13 mouse cellular contexts compared by ENCODE assay signal in the genomic region with DNA sequence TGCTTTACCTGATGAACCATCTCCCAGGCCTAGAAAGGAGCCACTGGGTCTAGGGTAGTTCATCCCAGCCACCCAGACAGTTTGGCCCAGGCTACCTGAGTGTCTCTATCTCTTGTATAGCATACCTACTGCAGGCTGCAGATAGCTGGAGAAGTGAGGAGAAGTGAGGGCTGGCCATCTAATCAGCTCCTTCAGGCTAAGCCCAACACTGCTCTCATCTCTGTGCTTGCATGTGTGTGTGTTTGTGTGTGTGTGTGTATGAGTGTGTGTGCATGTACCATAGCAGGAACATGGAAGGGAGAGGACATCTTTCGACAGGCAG. TPM values are rescaled to one million over a fixed set of nuclear protein-coding genes. Genes with fewer than 3 reads are reported as not detected.
DNase-seq lines count a peak whose midpoint lies in the region; ATAC-seq and TF ChIP-seq lines count a peak whose summit lies in the region.
"Had no signal": no experiment of that assay in that cellular context is flagged by ENCODE, and none has a peak within 500 bp of the region (broad histone marks: within the 10 kb centered on the region; RNA-seq: fewer than 3 reads in every experiment).

No protein-coding gene starts in this region.

- H3K27ac ChIP-seq in kidney, adult 2 months (ENCODE audit: insufficient read depth, low read depth, low read length), result peak overlapping the region; percentile 72
- H3K27ac ChIP-seq in liver, embryonic 11.5 days (ENCODE audit: low read depth, low read length), result peak overlapping the region; percentile 63; the same call in 1 of the 2 replicates
- H3K27ac ChIP-seq: hindbrain, embryonic 14.5 days; limb, embryonic 10.5 days had no signal

- H3K36me3 ChIP-seq in kidney, adult 2 months (ENCODE audit: control insufficient read depth, insufficient read depth, low read length), result no peaks in the 10 kb centered on the region
- H3K36me3 ChIP-seq in liver, embryonic 11.5 days (ENCODE audit: control insufficient read depth, insufficient read depth, low read length), result no peaks in the 10 kb centered on the region
- H3K36me3 ChIP-seq: limb, embryonic 10.5 days had no signal

- no peak for TF ChIP-seq CTCF in kidney, adult 2 months (conservative IDR thresholded peaks at IDR 0.05; ENCODE audit: insufficient read depth, insufficient read length, low read depth, low read length)

- peaks cover 52% of the 10 kb centered on the region for H3K4me1 ChIP-seq in kidney, adult 2 months (ENCODE audit: control insufficient read depth, insufficient read depth, low read length)
- H3K4me1 ChIP-seq in liver, embryonic 11.5 days (replicated peaks; ENCODE audit: control insufficient read depth, insufficient read depth, low read length), result peaks cover 34% of the 10 kb centered on the region

- H3K4me2 ChIP-seq in liver, embryonic 11.5 days, result peak overlapping the region; percentile 54

- 94% methylated on average over 1 of the region's 1 CpGs for WGBS in kidney, adult 2 months
- WGBS in liver, embryonic 11.5 days, result 73% methylated on average over 1 of the region's 1 CpGs

- 0 out of 2 replicates have a peak overlapping the region, but pooled peaks have one; percentile 27 for H3K9ac ChIP-seq in liver, embryonic 11.5 days (ENCODE audit: low read depth, low read length)
- H3K9ac ChIP-seq: hindbrain, embryonic 14.5 days had no signal

- H3K9me3 ChIP-seq in liver, embryonic 11.5 days (ENCODE audit: control insufficient read depth, low read length), result no peaks in the 10 kb centered on the region
- H3K9me3 ChIP-seq: limb, embryonic 10.5 days had no signal

- TF ChIP-seq POLR2A in kidney, adult 2 months (IDR thresholded peaks at IDR 0.05; ENCODE audit: low read depth, low read length), result no peak

- H3K4me3 ChIP-seq in kidney, adult 2 months (ENCODE audit: insufficient read depth, low read depth, low read length), result no peak overlapping the region
- H3K4me3 ChIP-seq in liver, embryonic 11.5 days (ENCODE audit: low read depth, low read length), result no peak overlapping the region
- H3K4me3 ChIP-seq: myocyte had no signal

- DNase-seq in kidney, adult 2 months, result no peak
- no peak for DNase-seq in kidney, postnatal 25 days
- no peak for DNase-seq in liver, embryonic 11.5 days (ENCODE audit: low spot score)
- DNase-seq in spleen, postnatal 4 days (ENCODE audit: low spot score in 2 of 2), result peak; percentile 69 to 76
- DNase-seq in right cerebral cortex, postnatal 10 days (ENCODE audit: low spot score in 2 of 2), result no peak
- DNase-seq in Muller cell, postnatal 12 days (ENCODE audit: inconsistent ontology term), result no peak
- DNase-seq: cerebellum, adult 11 months; lung, postnatal 4 days had no signal

- no peaks in the 10 kb centered on the region for H3K27me3 ChIP-seq in kidney, adult 2 months (replicated peaks; ENCODE audit: control insufficient read depth, insufficient read depth, low read length)
- no peaks in the 10 kb centered on the region for H3K27me3 ChIP-seq in liver, embryonic 11.5 days (replicated peaks; ENCODE audit: control insufficient read depth, insufficient read depth, low read length)

- ATAC-seq in common myeloid progenitor, adult 5-6 weeks (replicated peaks; ENCODE audit: low read depth, poor library complexity, severe bottlenecking), result peak; percentile 59
- peak; percentile 97 for ATAC-seq in liver, embryonic 11.5 days (replicated peaks; ENCODE audit: low FRiP score)
- ATAC-seq: activated CD4-positive, CD25-positive, alpha-beta regulatory T cell, adult 4 months had no signal

RNA-seq across cellular contexts. Expression of gene Gipc2, which starts 13.6 kb away (rescaled TPM):
- polyA plus RNA-seq in kidney, adult 2 months (2012; rRNA removed), result 109 and 146 TPM in 2 replicates
- total RNA-seq in common myeloid progenitor, adult 5-6 weeks (2017), result 1.2 TPM in 1 of 2 replicates, not detected in the other
- polyA plus RNA-seq in liver, embryonic 11.5 days (2014; fragmentation: Nextera tagmentation; extraction: Ambion mirVana), result 12.1 and 15.4 TPM in 2 replicates
- polyA plus RNA-seq: activated CD4-positive, CD25-positive, alpha-beta regulatory T cell, adult 4 months had no signal

RNA-seq across cellular contexts. Expression of gene Dnajb4, which starts 57.7 kb away (rescaled TPM):
- 5.5 and 9.8 TPM in 2 replicates for polyA plus RNA-seq in kidney, adult 2 months (2012; rRNA removed)
- 72.1 and 88.3 TPM in 2 replicates for total RNA-seq in common myeloid progenitor, adult 5-6 weeks (2017)
- 29.7 and 33.1 TPM in 2 replicates for polyA plus RNA-seq in liver, embryonic 11.5 days (2014; fragmentation: Nextera tagmentation; extraction: Ambion mirVana)

RNA-seq across cellular contexts. Expression of gene Fubp1, which starts 57.8 kb away (rescaled TPM):
- polyA plus RNA-seq in kidney, adult 2 months (2012; rRNA removed), result 40.8 and 49.0 TPM in 2 replicates
- 244 and 251 TPM in 2 replicates for total RNA-seq in common myeloid progenitor, adult 5-6 weeks (2017)
- 234 and 253 TPM in 2 replicates for polyA plus RNA-seq in liver, embryonic 11.5 days (2014; fragmentation: Nextera tagmentation; extraction: Ambion mirVana)

Comparison
In these comparisons a context has a peak if more than half of its experiments do, and no peak if none do; other contexts are left out.
1. DNase-seq: peak in spleen, postnatal 4 days (2 of 2); none in kidney, adult 2 months (single experiment), kidney, postnatal 25 days (0 of 2), liver, embryonic 11.5 days (single experiment), right cerebral cortex, postnatal 10 days (0 of 2) and Muller cell, postnatal 12 days (single experiment).